ENCODE assay signal across 8 mouse cellular contexts in the genomic region with DNA sequence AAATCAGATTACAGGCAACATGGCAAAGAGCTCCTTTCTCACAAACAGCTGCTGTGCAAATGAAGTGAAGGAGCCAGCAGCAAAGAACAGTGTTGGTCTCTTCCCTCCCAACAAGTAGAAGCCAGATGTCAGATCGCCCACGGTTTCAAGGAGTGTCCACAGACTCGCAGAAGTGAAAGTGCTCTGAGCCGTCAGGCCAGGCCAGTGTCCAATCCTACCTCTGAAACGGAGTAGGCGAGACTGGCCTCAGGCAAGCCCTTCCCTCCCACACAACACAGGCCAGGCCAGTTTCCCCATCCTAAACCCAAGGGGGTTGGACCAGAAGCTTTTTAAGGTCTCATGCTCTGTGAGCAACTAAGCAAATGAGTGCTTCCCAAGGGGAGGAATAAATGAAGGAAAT. TPM values are rescaled to one million over a fixed set of nuclear protein-coding genes. Genes with fewer than 3 reads are reported as not detected.
DNase-seq lines count a peak whose midpoint lies in the region; ATAC-seq and TF ChIP-seq lines count a peak whose summit lies in the region.

No protein-coding gene starts in this region.

- H3K4me3 ChIP-seq in embryonic fibroblast, embryonic 13.5 days (ENCODE audit: insufficient read depth, low read length): no peak overlapping the region
- no peak overlapping the region for H3K4me3 ChIP-seq in intestine, postnatal 0 days (ENCODE audit: low read depth, low read length)
- no peak overlapping the region for H3K4me3 ChIP-seq in myocyte
- no peak overlapping the region for H3K4me3 ChIP-seq in hindbrain, embryonic 14.5 days (replicated peaks; ENCODE audit: low read length)
- no peak overlapping the region for H3K4me3 ChIP-seq in midbrain, embryonic 13.5 days (replicated peaks)

- TF ChIP-seq CTCF in embryonic fibroblast, embryonic 13.5 days (IDR thresholded peaks at IDR 0.05; ENCODE audit: borderline replicate concordance, insufficient read depth, low read length): no peak
- TF ChIP-seq CTCF in intestine, postnatal 0 days (IDR thresholded peaks at IDR 0.05; ENCODE audit: low read depth): no peak

- H3K36me3 ChIP-seq in intestine, postnatal 0 days (ENCODE audit: control insufficient read depth, insufficient read depth): peaks cover 7% of the 10 kb centered on the region
- H3K36me3 ChIP-seq in myocyte (ENCODE audit: control insufficient read depth, insufficient read depth): no peaks in the 10 kb centered on the region
- H3K36me3 ChIP-seq in hindbrain, embryonic 14.5 days (replicated peaks; ENCODE audit: control insufficient read depth, insufficient read depth): peaks cover 22% of the 10 kb centered on the region; the same call in 1 of the 2 replicates
- peaks cover 52% of the 10 kb centered on the region for H3K36me3 ChIP-seq in midbrain, embryonic 13.5 days

- WGBS in intestine, postnatal 0 days: 58% methylated on average over 6 of the region's 6 CpGs
- WGBS in hindbrain, embryonic 14.5 days: 83% methylated on average over 6 of the region's 6 CpGs
- 86% methylated on average over 6 of the region's 6 CpGs for WGBS in midbrain, embryonic 13.5 days

- H3K79me2 ChIP-seq in myocyte (ENCODE audit: control insufficient read depth, insufficient read depth): no peaks in the 10 kb centered on the region

- peak; percentile 34 for DNase-seq in kidney, postnatal 10 days
- no peak for DNase-seq in kidney, adult 9 months
- no peak for DNase-seq in hindbrain, embryonic 14.5 days (ENCODE audit: low spot score)
- DNase-seq in thymus, postnatal 25 days: no peak

- H3K9me3 ChIP-seq in intestine, postnatal 0 days (ENCODE audit: control insufficient read depth): no peaks in the 10 kb centered on the region
- no peaks in the 10 kb centered on the region for H3K9me3 ChIP-seq in hindbrain, embryonic 14.5 days (ENCODE audit: control insufficient read depth, low read length)
- no peaks in the 10 kb centered on the region for H3K9me3 ChIP-seq in midbrain, embryonic 13.5 days

- peak; percentile 36; the same call in 1 of the 2 replicates for ATAC-seq in intestine, postnatal 0 days
- ATAC-seq in hindbrain, embryonic 14.5 days (ENCODE audit: low FRiP score): no peak
- no peak for ATAC-seq in midbrain, embryonic 13.5 days

- no peaks in the 10 kb centered on the region for H3K27me3 ChIP-seq in intestine, postnatal 0 days (replicated peaks; ENCODE audit: control insufficient read depth, insufficient read depth, low read length)
- no peaks in the 10 kb centered on the region for H3K27me3 ChIP-seq in myocyte (ENCODE audit: control insufficient read depth, insufficient read depth, insufficient read length)
- H3K27me3 ChIP-seq in hindbrain, embryonic 14.5 days (ENCODE audit: control insufficient read depth, insufficient read depth, low read length): no peaks in the 10 kb centered on the region
- no peaks in the 10 kb centered on the region for H3K27me3 ChIP-seq in midbrain, embryonic 13.5 days

- no peak for TF ChIP-seq POLR2A in embryonic fibroblast, embryonic 13.5 days (IDR thresholded peaks at IDR 0.05; ENCODE audit: low read depth, low read length)
- TF ChIP-seq POLR2A in myocyte (IDR thresholded peaks at IDR 0.05; ENCODE audit: insufficient read length, low read depth): no peak

- H3K27ac ChIP-seq in embryonic fibroblast, embryonic 13.5 days (ENCODE audit: insufficient read depth, low read length): peak overlapping the region; percentile 15; the same call in 1 of the 2 replicates
- no peak overlapping the region; the same call in 1 of the 2 replicates for H3K27ac ChIP-seq in intestine, postnatal 0 days (ENCODE audit: low read depth, low read length)
- H3K27ac ChIP-seq in hindbrain, embryonic 14.5 days: no peak overlapping the region
- no peak overlapping the region for H3K27ac ChIP-seq in midbrain, embryonic 13.5 days

- H3K9ac ChIP-seq in intestine, postnatal 0 days (ENCODE audit: low read depth, low read length): no peak overlapping the region
- H3K9ac ChIP-seq in hindbrain, embryonic 14.5 days: no peak overlapping the region
- H3K9ac ChIP-seq in midbrain, embryonic 13.5 days (replicated peaks): no peak overlapping the region

- no peak overlapping the region for H3K4me2 ChIP-seq in intestine, postnatal 0 days (replicated peaks; ENCODE audit: low read depth)
- peak overlapping the region; percentile 57 for H3K4me2 ChIP-seq in myocyte (ENCODE audit: low read depth)
- no peak overlapping the region for H3K4me2 ChIP-seq in hindbrain, embryonic 14.5 days (replicated peaks)
- H3K4me2 ChIP-seq in midbrain, embryonic 13.5 days (replicated peaks): no peak overlapping the region

- peaks cover 3% of the 10 kb centered on the region; the same call in 1 of the 2 replicates for H3K4me1 ChIP-seq in embryonic fibroblast, embryonic 13.5 days (ENCODE audit: control insufficient read depth, insufficient read depth, low read length)
- no peaks in the 10 kb centered on the region for H3K4me1 ChIP-seq in intestine, postnatal 0 days (replicated peaks; ENCODE audit: control insufficient read depth, insufficient read depth, low read length)
- no peaks in the 10 kb centered on the region for H3K4me1 ChIP-seq in hindbrain, embryonic 14.5 days (replicated peaks; ENCODE audit: control insufficient read depth, insufficient read depth, low read length)
- no peaks in the 10 kb centered on the region for H3K4me1 ChIP-seq in midbrain, embryonic 13.5 days (replicated peaks)

- H3ac ChIP-seq in myocyte (ENCODE audit: control insufficient read depth, insufficient read length): no peak overlapping the region

TF ChIP-seq in myocyte, 11 proteins besides CTCF, POLR2A, EP300 and RAD21:
- TF ChIP-seq MYOD1 (IDR thresholded peaks at IDR 0.05; ENCODE audit: control insufficient read depth in 1 of 3, insufficient read length in 2 of 3, low read depth in 2 of 3) (peak in 2 of 3 experiments; percentile 1 to 33), REST (IDR thresholded peaks at IDR 0.05; ENCODE audit: insufficient read depth, insufficient read length) (no peak), MYOG (IDR thresholded peaks at IDR 0.05; ENCODE audit: control insufficient read depth in 1 of 3, insufficient read depth in 1 of 3, insufficient read length in 2 of 3, low read depth in 2 of 3) (peak in 1 of 3 experiments; percentile 4)

RNA-seq across cellular contexts. Expression of gene Furin, which starts 52.0 kb away (rescaled TPM):
- polyA plus RNA-seq in embryonic fibroblast, embryonic 13.5 days (2011; ENCODE audit: insufficient read length, low read depth, missing spikeins): 71.5 and 83.7 TPM in 2 replicates
- 25.5 and 26.4 TPM in 2 replicates for polyA plus RNA-seq in intestine, postnatal 0 days (2015; fragmentation: Nextera tagmentation; extraction: Ambion mirVana)
- 64.1 TPM for polyA plus RNA-seq in myocyte (2012; fragmentation: generic; extraction: Trizol)
- polyA plus RNA-seq in hindbrain, embryonic 14.5 days (2014; fragmentation: Nextera tagmentation; extraction: Ambion mirVana): 6.0 and 6.7 TPM in 2 replicates
- 3.2 and 3.6 TPM in 2 replicates for polyA plus RNA-seq in midbrain, embryonic 13.5 days (2015; fragmentation: Nextera tagmentation; extraction: Ambion mirVana)
